Mouse (Mus musculus) ES-E14 (cell line): ENCODE measurements at regions not wholly inside any gene's neighbourhood (a gene's known extent, or its start where the extent isn't known, plus 50 kb on each side); places are given as distances from the start of the nearest gene placed in this dataset.

Source experiments
- DNase-seq: peaks from one replicate; pipeline ENCODE4 v3.0.0-alpha.2; 2013; ENCODE audit warnings: low read depth, low spot score
- H3K27ac ChIP-seq: 2 replicates; pipeline ENCODE4 v1.5.1; 2012; ENCODE audit warnings: low read depth, mild to moderate bottlenecking, low read length, moderate library complexity, mixed read lengths; ENCODE audit not compliant: poor library complexity, insufficient read depth, severe bottlenecking
- H3K36me3 ChIP-seq: 2 replicates; pipeline ENCODE4 v1.6.1; 2012; ENCODE audit warnings: mild to moderate bottlenecking, low read length, moderate library complexity, mixed read lengths; ENCODE audit not compliant: control insufficient read depth, poor library complexity, insufficient read depth, severe bottlenecking
- H3K4me1 ChIP-seq, 2 experiments: fragments of 150-350 bp in 1 of 2; sonication (generic) in 1 of 2; 2 replicates each; pipeline ENCODE4 v1.6.1; 2012; ENCODE audit warnings: low read length in 2 of 2, mild to moderate bottlenecking in 1 of 2, mixed read lengths in 1 of 2; ENCODE audit not compliant: control insufficient read depth in 2 of 2, insufficient read depth in 2 of 2, poor library complexity in 1 of 2
- H3K4me3 ChIP-seq, 2 experiments: fragments of 150-350 bp in 1 of 2; sonication (generic) in 1 of 2; 2 replicates each; pipeline ENCODE4 v1.5.1; 2012; ENCODE audit warnings: low read length in 2 of 2, low read depth in 1 of 2, mild to moderate bottlenecking in 1 of 2, mixed read lengths in 1 of 2; ENCODE audit not compliant: insufficient read depth in 1 of 2, poor library complexity in 1 of 2, severe bottlenecking in 1 of 2
- H3K9ac ChIP-seq: 2 replicates; pipeline ENCODE4 v1.6.1; 2012; ENCODE audit warnings: low read depth, mild to moderate bottlenecking, low read length, mixed read lengths; ENCODE audit not compliant: poor library complexity, insufficient read depth, severe bottlenecking
- H3K9me3 ChIP-seq: fragments of 150-350 bp; sonication (generic); 2 replicates; pipeline ENCODE4 v1.6.1; 2012; ENCODE audit warnings: low read depth, mild to moderate bottlenecking, low read length; ENCODE audit not compliant: control insufficient read depth, insufficient read depth
- CHD2 ChIP-seq: IDR thresholded peaks from 2 replicates; pipeline ENCODE4 v1.6.1; 2014; ENCODE audit warnings: mild to moderate bottlenecking, low read depth, low read length, inconsistent platforms
- HCFC1 ChIP-seq: IDR thresholded peaks from 2 replicates; pipeline ENCODE4 v1.6.1; 2012; ENCODE audit warnings: low read length, inconsistent platforms, borderline replicate concordance; ENCODE audit not compliant: insufficient read depth
- MAFK ChIP-seq: IDR thresholded peaks from 2 replicates; pipeline ENCODE4 v1.6.1; 2014; ENCODE audit warnings: mild to moderate bottlenecking, low read depth, low read length, inconsistent platforms; ENCODE audit not compliant: insufficient read depth
- ZC3H11A ChIP-seq: IDR thresholded peaks from 2 replicates; pipeline ENCODE4 v1.6.1; 2012; ENCODE audit warnings: low read depth, mild to moderate bottlenecking, inconsistent platforms, low read length, borderline replicate concordance
- ZNF384 ChIP-seq: IDR thresholded peaks from 2 replicates; pipeline ENCODE4 v1.6.1; 2012; ENCODE audit warnings: low read depth, low read length, inconsistent platforms
- in situ Hi-C, 2 experiments: fragments of 600-800 bp; cut with MboI; formaldehyde crosslinking; loops; one replicate each; pipeline ENCODE4 v1.15.1; 2025; ENCODE audit warnings: low sequenced_read_pairs in 2 of 2, inconsistent platforms in 1 of 2; ENCODE audit not compliant: unreplicated experiment in 2 of 2

- H3K36me3 ChIP-seq = no peaks in the 10 kb centered on the region
- H3K27ac ChIP-seq = no peak overlapping the region
- H3K4me1 ChIP-seq = no peaks in the 10 kb centered on the region
- in situ Hi-C loops = no loop called here
- DNase-seq = no peak
- no peak overlapping the region for H3K4me3 ChIP-seq
- no peak for TF ChIP-seq MAFK
- no peak for TF ChIP-seq CHD2
- TF ChIP-seq HCFC1 = no peak
- no peak for TF ChIP-seq ZC3H11A
- TF ChIP-seq ZNF384 = no peak
- no peaks in the 10 kb centered on the region for H3K9me3 ChIP-seq
- no peak overlapping the region for H3K9ac ChIP-seq
Measured at GRCm38 (mm10) chr17:44445361-44445760, 257.0 kb downstream of the Clic5 start.
